Mouse (Mus musculus) heart, adult 18-20 months (tissue): ENCODE results near the gene Gm6871. TPM values are rescaled to one million over a fixed set of nuclear protein-coding genes. Genes with fewer than 3 reads are reported as not detected.
"Not testable (repeated sequence)": the region's sequence is repeated elsewhere in the genome, so short reads cannot be mapped to it uniquely, and the experiment has no call there.

ENCODE experiments used
- DNase-seq, 2 experiments: peaks; one replicate each; pipeline ENCODE4 v3.0.0; 2021 to 2022; ENCODE audit warnings: mixed read lengths in 1 of 2
- long read RNA-seq, 2 experiments: library from polyadenylated mRNA; stranded (forward); transcript quantifications; one replicate each; pipeline ENCODE4 v2.0.0; 2021
- total RNA-seq, 2 experiments: library from RNA; stranded (reverse); gene quantifications; 2 replicates each; pipeline ENCODE4 v1.2.3; 2021

Gm6871 gene
- not detected for total RNA-seq
- long read RNA-seq, experiment 1, result 0 reads
- long read RNA-seq, experiment 2, result 0 reads

DNA sequence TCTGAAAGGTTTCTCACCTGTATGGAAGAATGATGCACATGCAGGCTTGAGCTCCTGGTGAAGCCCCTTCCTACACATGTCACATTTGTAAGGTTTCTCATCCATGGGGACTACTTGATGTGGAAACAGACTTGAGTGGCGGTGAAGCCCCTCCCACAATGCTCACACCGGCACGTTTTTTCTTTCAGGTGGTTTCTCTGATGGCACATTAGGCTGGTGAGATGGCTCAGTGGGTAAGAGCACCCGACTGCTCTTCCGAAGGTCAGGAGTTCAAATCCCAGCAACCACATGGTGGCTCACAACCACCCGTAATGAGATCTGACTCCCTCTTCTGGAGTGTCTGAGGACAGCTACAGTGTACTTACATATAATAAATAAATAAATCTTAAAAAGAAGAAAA, at the start of gene Gm6871:
Gene Gm6871 (minus strand): TSS at position 101 of the 400 bp plus-strand sequence.
- not testable (repeated sequence) for DNase-seq

DNA sequence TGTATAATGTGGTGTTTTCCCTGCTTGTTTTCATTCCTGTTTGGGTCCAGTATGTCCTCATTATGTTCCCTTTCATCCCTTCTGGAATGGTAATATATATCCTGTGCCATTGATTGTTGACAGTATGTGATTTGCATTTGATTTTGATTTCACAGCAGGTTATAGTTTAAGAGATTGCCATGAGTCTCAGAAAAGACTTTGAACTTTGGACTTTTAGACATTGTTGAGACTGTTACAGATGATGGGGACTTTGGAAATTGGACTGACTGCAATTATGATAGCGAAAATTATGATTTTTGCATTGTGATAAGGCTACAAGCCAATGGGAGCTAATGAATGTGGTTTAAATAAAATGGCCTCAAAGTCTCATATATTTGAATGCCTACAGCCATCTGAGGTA, 42.8 kb upstream of the Gm6871 start:
- DNase-seq, result not testable (repeated sequence)

DNA sequence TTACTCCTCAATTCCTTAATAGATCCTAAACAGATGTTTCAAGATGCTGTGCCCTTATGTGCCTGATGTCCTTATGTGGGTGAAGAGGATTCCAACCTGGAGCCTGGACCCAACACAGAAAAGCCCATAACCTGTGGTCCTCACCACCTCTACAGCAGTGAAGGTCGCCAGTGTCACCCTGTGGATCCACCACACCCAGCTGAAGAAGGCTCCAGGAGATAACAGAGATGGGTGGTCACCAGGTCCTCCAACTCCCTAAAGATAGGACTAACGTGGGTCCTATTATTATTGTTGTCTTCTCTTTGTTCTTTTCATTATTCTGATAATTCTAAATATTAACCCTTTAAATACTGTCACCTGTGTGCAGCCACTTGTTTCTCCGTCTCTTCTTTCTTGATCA, 38.2 kb upstream of the Gm6871 start:
- DNase-seq, result no peak

DNA sequence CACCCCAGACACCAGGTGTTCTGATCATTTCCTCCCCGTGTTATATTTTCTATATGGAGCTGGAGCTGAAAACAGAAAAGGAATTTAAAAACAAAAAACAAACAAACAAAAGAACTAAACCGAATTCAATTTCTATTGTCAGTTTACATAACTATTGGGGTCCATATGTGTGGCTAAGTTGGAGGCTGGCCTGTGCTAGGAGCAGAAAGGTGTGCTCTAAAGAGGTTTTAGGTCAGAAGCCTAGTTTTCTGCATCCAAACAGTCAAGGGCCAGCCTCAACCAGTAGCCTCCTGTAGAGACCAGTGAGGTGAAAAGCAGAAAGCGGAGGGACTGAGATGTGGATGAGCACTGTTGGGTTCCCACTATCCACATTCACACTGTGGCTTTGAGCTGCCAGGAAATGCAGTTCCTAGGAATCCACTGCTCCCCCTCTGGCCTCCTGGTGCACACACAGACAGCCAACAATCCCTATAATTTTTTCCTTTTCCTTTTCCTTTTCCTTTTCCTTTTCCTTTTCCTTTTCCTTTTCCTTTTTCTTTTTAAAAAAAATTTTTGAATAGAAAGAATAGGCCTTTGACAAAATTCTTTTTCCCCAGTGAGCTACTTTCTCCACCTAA, 26.6 kb upstream of the Gm6871 start:
- DNase-seq, result no peak

DNA sequence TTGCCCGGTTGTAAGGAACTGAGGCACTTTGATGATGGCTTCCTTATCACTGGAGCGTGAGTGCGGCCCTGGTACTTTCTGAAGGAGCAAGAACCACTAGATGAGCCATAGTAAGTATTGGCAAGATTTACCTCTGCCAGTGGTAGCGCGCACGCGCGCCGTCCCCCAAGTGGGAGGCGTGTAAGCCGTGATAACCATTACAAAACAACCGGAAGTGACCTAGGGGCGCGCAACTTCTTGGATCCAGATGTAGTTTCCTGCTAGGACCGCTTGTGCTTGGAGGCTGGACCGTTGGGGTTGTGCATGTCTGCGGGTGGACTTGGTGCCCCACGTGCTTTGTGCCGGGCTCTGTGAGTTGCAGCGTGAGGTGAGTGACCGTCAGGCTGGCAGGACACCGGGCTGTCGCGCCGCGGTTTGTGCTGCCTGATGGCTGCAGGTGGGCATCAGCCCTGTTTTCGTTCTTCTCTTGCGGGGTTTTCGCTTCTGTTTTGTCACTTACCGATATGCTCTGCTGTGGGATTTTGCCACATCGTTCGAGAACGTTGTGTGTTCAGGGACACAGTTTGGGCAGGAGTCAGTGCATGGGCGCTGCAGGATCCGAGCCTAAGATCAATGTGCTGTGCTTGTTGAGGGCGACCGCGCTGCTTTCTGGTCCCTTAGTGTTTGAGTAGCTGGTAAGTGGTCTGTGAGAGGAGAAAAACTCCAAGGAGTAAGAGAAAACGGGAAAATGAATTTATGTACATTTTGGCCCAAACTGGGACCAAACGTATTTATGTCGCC, 25.8 kb upstream of the Gm6871 start, which contains the start of gene 2610021A01Rik:
Gene 2610021A01Rik (plus strand): TSS at position 197 of the 780 bp plus-strand sequence.
- peak; percentile 92 to 94 for DNase-seq

DNA sequence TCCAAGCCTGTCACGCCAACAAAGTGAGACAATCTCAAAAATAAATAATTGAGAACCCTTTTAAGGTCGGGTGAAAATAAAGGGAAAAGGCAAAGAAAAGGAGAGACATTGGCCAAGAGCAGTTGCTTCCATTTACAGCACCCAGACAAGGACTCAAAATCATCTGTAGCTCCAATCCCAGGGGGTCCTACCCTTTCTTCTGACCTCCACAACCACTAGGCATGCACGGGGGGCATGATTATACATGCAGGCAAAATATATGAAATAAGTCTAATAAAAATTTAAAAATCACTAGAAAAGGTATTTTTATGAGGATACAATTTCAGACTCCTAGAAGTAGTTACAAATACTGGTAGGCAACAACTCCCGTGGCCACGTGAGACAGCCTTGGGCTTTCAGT, 25.2 kb upstream of the Gm6871 start:
- DNase-seq, result no peak

DNA sequence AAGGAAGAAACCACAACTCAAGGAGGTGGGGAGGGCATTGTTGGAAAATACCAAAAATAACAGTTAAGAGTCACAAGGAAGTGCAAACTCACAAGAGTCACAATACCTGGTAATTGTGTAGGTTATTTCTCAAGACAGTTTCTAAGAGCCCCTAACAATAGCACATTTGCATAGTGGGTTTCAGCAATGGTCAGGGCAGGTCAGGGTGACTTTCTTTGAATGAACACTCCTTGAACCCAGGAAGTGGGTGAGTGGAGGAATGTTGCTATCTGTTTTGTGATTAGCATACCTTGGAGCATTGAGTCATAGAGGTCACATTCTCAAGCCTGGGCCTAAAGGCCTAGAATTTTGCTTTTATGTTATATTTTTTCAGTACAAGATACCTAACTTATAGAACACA, 14.4 kb upstream of the Gm6871 start:
- not testable (repeated sequence) for DNase-seq

DNA sequence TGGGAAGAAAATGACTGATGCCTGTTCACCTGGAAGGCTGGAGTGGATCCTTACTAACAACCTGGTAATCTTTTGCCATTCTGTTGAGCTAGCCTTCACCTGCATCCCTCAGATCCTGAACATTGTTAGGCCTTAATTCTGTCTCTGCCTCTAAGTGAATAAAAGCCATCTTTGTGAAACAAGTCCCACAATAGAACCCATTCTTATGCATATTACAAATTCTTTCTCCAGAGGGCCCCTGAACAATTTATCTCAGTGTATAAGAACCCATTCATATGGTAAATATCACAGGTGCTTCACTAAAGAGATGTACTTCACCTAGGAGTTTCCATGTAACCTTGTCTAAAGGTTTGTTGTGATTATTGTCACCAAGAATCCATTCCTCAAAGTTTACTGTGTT, 8.6 kb upstream of the Gm6871 start:
- no peak for DNase-seq

DNA sequence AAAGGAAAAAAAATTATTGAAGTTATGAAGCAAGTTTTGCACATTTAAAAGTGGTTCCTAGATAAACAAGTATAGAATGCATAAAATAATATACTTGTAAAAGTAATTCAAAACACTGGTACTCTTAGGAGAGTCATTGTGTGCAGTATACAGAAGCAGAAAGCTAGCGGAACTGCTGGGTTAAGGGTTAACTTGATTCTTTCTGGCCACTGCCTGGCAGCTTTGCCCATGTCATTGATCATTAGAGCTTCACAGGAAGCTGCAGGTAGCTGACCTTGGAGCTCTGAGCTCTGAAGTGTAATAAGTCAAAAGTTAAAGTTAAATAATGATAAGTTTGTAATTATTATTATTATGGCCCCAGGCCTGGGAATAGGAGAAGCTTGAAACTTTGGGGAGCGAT, 4.5 kb upstream of the Gm6871 start:
- no peak for DNase-seq

DNA sequence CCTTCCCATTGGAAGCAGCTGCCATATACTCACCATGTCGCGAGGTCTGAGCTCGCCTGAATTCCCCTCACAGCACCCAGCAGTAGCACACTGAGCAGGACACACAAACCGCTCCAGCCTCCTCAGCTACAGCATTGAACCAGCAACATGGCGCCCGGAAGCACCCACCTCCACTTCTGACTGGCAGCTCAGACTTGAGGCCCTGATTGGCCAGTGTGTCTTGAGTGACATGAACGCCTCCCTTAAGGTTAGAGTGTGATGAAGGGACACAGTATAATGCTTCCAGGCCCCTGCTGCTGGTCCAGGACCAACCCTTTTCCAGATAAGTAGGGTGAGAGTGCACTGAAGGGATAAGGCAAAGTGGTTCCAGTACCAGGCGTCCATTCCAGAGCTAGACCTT, 12.8 kb downstream of the Gm6871 start:
- DNase-seq, result no peak

DNA sequence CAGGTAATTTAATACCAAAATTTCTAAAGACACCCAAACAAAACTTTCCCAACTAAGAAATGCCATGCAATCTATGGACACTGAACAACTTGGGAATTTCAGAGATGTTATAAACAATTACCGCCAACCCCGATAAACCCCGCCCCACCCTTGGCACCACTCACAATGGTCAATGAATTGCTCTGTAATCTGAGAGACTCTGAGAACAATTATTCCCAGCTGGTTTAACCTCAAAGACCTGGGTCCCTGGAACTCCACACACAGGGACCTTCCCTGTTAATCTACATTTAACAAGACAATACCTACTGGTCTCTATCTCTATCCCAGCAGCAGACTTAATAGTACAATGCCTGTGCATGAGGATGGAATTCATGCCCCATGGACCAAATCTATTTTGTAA, 60.8 kb downstream of the Gm6871 start:
- no peak for DNase-seq

DNA sequence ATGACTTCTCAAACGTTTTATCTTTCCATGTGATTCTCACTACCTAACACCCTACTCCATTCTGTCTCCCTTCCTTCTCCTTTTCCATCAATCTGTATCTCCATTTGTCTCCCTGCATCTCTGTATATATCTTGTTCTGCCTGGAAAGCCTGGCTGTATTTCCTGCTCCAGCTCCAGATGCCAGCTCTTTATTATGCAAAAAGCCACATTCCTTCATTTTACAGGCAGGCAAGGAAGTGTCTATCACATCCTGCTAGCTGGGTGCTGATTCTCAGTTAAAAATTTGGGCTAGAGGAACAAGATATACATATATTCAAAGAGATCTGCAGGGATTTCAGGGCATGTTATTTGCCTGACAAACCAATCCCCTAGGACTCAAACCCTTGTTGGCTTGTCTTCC, 61.3 kb downstream of the Gm6871 start:
- no peak for DNase-seq

DNA sequence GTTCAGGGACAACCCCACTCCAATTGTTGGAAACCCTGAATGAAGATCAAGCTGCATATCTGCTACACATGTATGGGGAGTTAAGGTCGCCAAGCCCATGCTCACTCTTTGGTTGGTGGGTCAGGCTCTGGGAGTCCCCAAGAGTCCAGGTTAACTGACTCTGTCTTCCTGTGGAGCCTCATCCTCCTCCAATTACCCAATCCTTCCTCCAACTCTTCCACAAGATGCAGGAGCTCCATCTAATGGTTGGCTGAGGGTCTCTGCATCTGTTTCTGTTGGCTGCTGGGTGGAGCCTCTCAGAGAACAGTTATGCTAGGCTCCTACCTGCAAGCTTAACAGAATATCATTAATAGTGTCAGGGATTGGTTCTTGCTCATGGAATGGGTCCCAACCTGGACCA, 71.1 kb downstream of the Gm6871 start:
- no peak for DNase-seq

DNA sequence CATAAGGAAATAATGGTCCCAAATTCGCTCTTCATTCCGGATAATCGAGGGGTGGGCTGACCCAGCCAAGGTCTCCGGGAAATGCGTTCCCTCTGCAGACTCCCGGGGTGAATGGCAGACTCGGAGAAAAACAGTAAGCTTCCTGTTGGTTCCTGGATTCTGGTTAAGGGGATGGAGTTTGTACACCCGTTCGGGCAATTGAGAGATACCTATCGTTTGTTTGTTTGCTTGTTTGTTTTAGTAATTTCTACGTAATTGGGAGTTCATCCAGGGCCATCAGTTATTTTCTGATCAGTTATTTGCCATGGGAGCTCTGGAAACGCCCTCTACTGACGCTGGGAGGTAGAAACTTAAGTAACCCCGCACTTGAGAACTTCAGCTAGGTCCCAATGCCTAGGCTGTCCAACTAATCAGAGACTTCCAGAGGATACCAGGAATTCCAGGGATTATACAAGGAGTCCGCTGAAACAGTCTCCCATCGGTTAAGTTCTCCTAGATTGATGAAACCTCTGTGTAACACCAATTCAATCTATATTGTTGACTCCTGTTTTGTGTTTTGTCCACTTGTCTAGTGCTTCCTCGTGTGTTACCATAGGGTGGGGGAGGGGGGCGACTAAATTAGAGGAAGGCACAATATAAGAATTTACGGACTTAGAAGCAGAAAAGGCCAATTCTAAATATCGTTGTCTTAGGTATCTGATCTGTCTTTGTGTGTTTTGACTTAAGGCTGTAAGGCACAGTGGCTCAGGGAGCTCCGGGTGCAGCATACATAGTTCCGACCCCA, 73.1 kb downstream of the Gm6871 start:
- DNase-seq, result peak; percentile 80 to 81

DNA sequence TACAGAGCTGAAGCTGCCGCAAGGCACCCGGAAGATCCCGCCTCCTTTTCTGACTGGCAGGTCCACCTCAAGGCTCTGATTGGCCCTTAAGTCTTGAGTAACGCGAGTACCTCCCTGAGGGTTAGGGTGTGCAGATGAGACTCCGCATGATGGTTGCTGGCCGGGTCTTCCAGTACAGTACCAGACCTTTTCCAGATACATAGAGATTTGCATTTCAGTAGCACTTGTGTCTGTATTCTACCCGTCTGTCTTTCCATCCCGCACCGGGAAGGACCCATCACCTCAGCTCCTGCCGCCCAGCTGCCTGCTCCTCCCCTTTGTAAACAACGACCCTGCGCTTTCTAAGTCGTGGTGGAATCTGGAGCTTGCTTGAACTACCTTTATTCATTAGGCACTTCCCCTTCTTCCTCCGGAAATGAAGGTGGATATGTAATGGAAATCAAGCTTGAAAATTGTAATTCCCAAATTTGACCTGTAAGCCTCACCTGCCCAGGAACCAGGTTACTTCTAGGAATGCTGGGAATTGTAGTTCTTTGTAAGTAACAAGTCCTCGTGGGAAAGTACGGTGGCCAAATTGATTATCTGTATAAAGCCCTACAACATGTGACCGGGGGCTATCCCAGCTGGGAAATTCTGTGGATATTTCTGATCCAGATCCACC, 73.9 kb downstream of the Gm6871 start, which contains the start of the genes Gm20449 and AW146154:
Gene Gm20449 (minus strand): TSS at position 29 of the 661 bp plus-strand sequence.
Gene AW146154 (minus strand): TSS at position 502 of the 661 bp plus-strand sequence.
- DNase-seq, result peak; percentile 99 to 100

DNA sequence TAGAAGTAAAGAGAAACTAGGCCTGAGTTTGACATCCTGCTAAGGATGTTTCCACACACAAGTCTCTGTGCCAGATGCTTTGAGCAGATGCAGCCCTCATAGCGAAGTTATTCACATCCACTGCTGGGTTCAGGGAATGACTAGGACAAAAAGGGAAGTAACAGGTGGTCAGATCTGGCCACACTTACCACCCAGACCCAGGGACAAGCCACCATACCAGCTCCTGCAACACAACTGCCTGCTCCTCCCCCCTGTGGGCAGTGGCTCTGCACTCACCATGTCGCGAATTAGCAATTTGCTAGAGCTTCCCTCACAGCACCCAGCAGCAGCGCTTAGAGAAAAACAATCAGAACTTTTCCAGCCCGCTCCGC, 74.5 kb downstream of the Gm6871 start:
- DNase-seq, result not testable (repeated sequence)

DNA sequence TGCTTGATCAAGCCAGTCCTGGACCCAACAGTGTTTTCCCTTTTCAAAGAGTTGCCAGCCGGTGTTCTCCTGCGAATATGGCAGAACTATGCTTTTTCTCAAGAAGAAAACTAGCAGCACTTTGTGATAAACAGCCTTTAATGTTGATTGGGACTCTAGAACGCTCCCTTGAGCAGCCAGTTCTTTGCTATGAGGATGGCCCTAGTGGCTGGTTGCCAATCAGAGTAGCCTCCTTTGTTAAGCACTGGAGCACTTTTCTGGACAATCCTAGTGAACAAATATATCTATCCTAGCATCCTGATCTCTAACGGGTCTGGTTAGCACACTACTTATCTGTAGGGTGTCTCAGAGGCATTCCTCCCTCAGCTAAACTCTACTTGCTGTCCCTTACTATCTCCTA, 75.0 kb downstream of the Gm6871 start:
- DNase-seq, result not testable (repeated sequence)

DNA sequence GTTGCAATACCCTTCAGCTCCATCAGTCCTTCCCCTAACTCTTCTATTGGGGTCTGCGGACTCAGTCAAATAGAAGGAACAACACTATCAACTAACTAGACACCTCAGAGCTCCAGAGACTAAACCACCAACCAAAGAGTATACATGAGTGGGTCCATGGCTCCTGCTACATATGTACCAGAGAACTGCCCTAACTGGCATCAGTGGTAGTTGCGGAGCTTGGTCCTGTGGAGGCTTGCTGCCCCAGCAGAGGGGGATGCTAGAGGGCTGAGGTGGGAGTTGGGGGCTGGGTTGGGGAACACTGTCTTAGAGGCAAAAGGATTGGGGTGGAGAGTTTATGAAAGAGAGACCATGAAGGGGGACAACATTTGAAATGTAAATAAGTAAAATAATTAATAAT, 75.6 kb downstream of the Gm6871 start:
- peak in 1 of 2 experiments; percentile 5 for DNase-seq
